Mouse (Mus musculus): Measurements from ENCODE around the gene Cep78. TPM values are rescaled to one million over a fixed set of nuclear protein-coding genes. Genes with fewer than 3 reads are reported as not detected.

The Cep78 gene
- total and polyA plus RNA-seq, 3 experiments = 1.6 to 3.8 (median 3.6) TPM

- WGBS = 86% methylated on average over 17 of the region's 17 CpGs
- H3K27me3 ChIP-seq (ENCODE audit: control insufficient read depth, insufficient read depth, low read length) = no peaks in the 10 kb centered on the region
- no peaks in the 10 kb centered on the region for H3K79me2 ChIP-seq (replicated peaks; ENCODE audit: control insufficient read depth, insufficient read depth, low read length)
- no peaks in the 10 kb centered on the region for H3K36me3 ChIP-seq (ENCODE audit: control insufficient read depth, insufficient read depth, low read length)
- no peak overlapping the region for H3K9ac ChIP-seq (ENCODE audit: low read depth, low read length)
- no peaks in the 10 kb centered on the region; the same call in 1 of the 2 replicates for H3K4me1 ChIP-seq (ENCODE audit: control insufficient read depth, insufficient read depth, low read length)
- intact Hi-C loops (cut with DNase I) = loop anchor here (5.0 to 10.0 kb wide), 2 partner anchors 81 to 1978 kb away; no protein-coding TSS in a partner anchor
- no peak for TF ChIP-seq EP300 (IDR thresholded peaks at IDR 0.05; ENCODE audit: insufficient read depth, low read depth, low read length)
- no peak for TF ChIP-seq POLR2A (IDR thresholded peaks at IDR 0.05; ENCODE audit: insufficient read depth, low read depth, low read length)
- no peak for TF ChIP-seq CTCF (IDR thresholded peaks at IDR 0.05)
- no peak overlapping the region for H3K27ac ChIP-seq
- no peak for DNase-seq
- no peak overlapping the region for H3K4me3 ChIP-seq
Observed at GRCm38 (mm10) chr19:15963011-15963695, 21.6 kb downstream of the Cep78 start.

DNA sequence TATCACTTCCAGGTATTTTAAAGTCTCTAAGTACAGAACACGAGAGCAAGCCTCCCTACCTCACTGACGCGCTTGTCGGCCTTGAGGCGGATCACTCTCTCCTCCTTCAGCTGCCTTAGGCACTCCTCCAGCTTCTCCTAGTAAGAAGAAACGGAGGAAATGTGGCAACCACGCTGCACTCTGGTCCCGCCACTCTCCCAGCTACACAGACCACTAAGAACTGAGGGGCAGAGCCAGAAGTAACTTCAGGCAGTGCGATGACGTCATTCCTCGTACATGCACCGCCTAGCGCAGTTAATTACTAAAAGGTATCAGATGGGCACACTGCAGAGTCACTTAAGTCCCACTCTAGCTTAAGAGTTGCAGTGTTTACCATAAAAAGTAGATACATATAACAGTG is 22.5 kb downstream of the Cep78 start:
- no peak overlapping the region for H3K4me3 ChIP-seq
- no peaks in the 10 kb centered on the region for H3K27me3 ChIP-seq (ENCODE audit: control insufficient read depth, insufficient read depth, low read length)
- H3K36me3 ChIP-seq (ENCODE audit: control insufficient read depth, insufficient read depth, low read length) = no peaks in the 10 kb centered on the region
- no peak for TF ChIP-seq EP300 (IDR thresholded peaks at IDR 0.05; ENCODE audit: insufficient read depth, low read depth, low read length)
- TF ChIP-seq CTCF (IDR thresholded peaks at IDR 0.05) = no peak
- no peak for TF ChIP-seq POLR2A (IDR thresholded peaks at IDR 0.05; ENCODE audit: insufficient read depth, low read depth, low read length)
- 61% methylated on average over 13 of the region's 13 CpGs for WGBS
- H3K9ac ChIP-seq (ENCODE audit: low read depth, low read length) = no peak overlapping the region
- intact Hi-C loops (cut with DNase I) = loop anchor here (5.0 to 10.0 kb wide), 2 partner anchors 80 to 1978 kb away; no protein-coding TSS in a partner anchor
- no peaks in the 10 kb centered on the region; the same call in 1 of the 2 replicates for H3K4me1 ChIP-seq (ENCODE audit: control insufficient read depth, insufficient read depth, low read length)
- no peaks in the 10 kb centered on the region for H3K79me2 ChIP-seq (replicated peaks; ENCODE audit: control insufficient read depth, insufficient read depth, low read length)
- no peak for DNase-seq
- no peak overlapping the region for H3K27ac ChIP-seq

DNA sequence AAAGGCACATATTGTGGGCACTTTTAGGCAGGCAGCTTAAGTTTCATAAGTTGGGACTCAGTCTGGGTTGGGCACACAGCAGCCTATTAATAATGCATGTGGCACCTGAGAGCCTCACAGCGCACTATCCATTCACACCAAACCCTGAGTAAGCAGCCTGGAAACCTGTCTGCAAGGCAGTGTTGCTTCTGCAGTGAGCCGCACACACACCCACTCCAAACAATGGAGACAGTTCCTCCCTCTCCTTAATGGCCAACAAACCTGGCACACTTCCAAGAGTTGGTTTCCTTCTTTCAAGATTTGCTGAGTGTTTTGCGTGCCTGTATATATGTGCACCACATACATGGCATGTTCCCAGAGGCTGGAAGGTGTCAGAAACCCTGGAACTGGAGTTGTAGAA is 34.6 kb downstream of the Cep78 start:
- H3K27me3 ChIP-seq (ENCODE audit: control insufficient read depth, insufficient read depth, low read length) = no peaks in the 10 kb centered on the region
- no peak overlapping the region for H3K9ac ChIP-seq (ENCODE audit: low read depth, low read length)
- no peaks in the 10 kb centered on the region for H3K4me1 ChIP-seq (ENCODE audit: control insufficient read depth, insufficient read depth, low read length)
- no peaks in the 10 kb centered on the region for H3K79me2 ChIP-seq (replicated peaks; ENCODE audit: control insufficient read depth, insufficient read depth, low read length)
- no peak overlapping the region for H3K4me3 ChIP-seq
- 39% methylated on average over 3 of the region's 3 CpGs for WGBS
- intact Hi-C loops (cut with DNase I) = no loop called here
- no peaks in the 10 kb centered on the region for H3K36me3 ChIP-seq (ENCODE audit: control insufficient read depth, insufficient read depth, low read length)
- DNase-seq = no peak
- H3K27ac ChIP-seq = no peak overlapping the region
- TF ChIP-seq CTCF (IDR thresholded peaks at IDR 0.05) (no peak), POLR2A (IDR thresholded peaks at IDR 0.05; ENCODE audit: insufficient read depth, low read depth, low read length) (no peak), EP300 (IDR thresholded peaks at IDR 0.05; ENCODE audit: insufficient read depth, low read depth, low read length) (no peak)

- Histone ChIP-seq H3K27me3 (ENCODE audit: control insufficient read depth, insufficient read depth, low read length) (no peaks in the 10 kb centered on the region), H3K4me3 (no peak overlapping the region), H3K36me3 (ENCODE audit: control insufficient read depth, insufficient read depth, low read length) (no peaks in the 10 kb centered on the region), H3K9ac (ENCODE audit: low read depth, low read length) (no peak overlapping the region), H3K4me1 (ENCODE audit: control insufficient read depth, insufficient read depth, low read length) (no peaks in the 10 kb centered on the region), H3K79me2 (replicated peaks; ENCODE audit: control insufficient read depth, insufficient read depth, low read length) (no peaks in the 10 kb centered on the region), H3K27ac (no peak overlapping the region)
- intact Hi-C loops (cut with DNase I) = no loop called here
- TF ChIP-seq POLR2A (IDR thresholded peaks at IDR 0.05; ENCODE audit: insufficient read depth, low read depth, low read length) = no peak
- no peak for TF ChIP-seq CTCF (IDR thresholded peaks at IDR 0.05)
- no peak for TF ChIP-seq EP300 (IDR thresholded peaks at IDR 0.05; ENCODE audit: insufficient read depth, low read depth, low read length)
- WGBS = 84% methylated on average over 1 of the region's 1 CpGs
- DNase-seq = no peak
Observed at GRCm38 (mm10) chr19:15948867-15949266, 35.9 kb downstream of the Cep78 start.

- no peak overlapping the region for H3K27ac ChIP-seq
- TF ChIP-seq POLR2A (IDR thresholded peaks at IDR 0.05; ENCODE audit: insufficient read depth, low read depth, low read length) = no peak
- no peak for TF ChIP-seq EP300 (IDR thresholded peaks at IDR 0.05; ENCODE audit: insufficient read depth, low read depth, low read length)
- no peak for TF ChIP-seq CTCF (IDR thresholded peaks at IDR 0.05)
- 89% methylated on average over 7 of the region's 7 CpGs for WGBS
- no peak overlapping the region for H3K4me3 ChIP-seq
- H3K9ac ChIP-seq (ENCODE audit: low read depth, low read length) = no peak overlapping the region
- DNase-seq = no peak
- H3K36me3 ChIP-seq (ENCODE audit: control insufficient read depth, insufficient read depth, low read length) = no peaks in the 10 kb centered on the region
- intact Hi-C loops (cut with DNase I) = no loop called here
- no peaks in the 10 kb centered on the region for H3K79me2 ChIP-seq (replicated peaks; ENCODE audit: control insufficient read depth, insufficient read depth, low read length)
- H3K4me1 ChIP-seq (ENCODE audit: control insufficient read depth, insufficient read depth, low read length) = no peaks in the 10 kb centered on the region
- H3K27me3 ChIP-seq (ENCODE audit: control insufficient read depth, insufficient read depth, low read length) = no peaks in the 10 kb centered on the region
Observed at GRCm38 (mm10) chr19:15948426-15948825, 36.4 kb downstream of the Cep78 start.

DNA sequence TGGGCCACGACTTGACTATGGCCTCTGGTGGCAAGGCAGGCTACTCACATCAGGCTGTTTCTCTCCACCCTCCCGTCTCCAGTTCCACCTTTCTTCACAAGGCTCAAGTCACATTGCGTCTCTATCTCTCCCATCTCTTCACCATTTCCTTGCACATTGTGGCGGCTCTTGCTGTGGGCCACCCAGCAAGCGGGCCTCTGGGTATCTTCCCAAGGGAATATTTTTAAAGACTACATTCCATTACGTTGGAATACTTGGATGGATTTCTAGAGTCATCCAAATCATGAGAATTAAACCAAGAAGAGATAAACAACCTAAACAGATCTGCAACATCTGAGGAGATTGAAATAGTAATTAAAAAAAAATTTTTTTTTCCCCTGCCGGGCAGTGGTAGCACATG is 37.6 kb downstream of the Cep78 start, which contains the start of gene Psat1:
TSS of gene Psat1 (minus strand) at position 101 of the 400 bp plus-strand sequence.
- no peaks in the 10 kb centered on the region for H3K27me3 ChIP-seq (ENCODE audit: control insufficient read depth, insufficient read depth, low read length)
- WGBS = 61% methylated on average over 7 of the region's 7 CpGs
- H3K27ac ChIP-seq = no peak within 1 kb of the TSS
- intact Hi-C loops (cut with DNase I) = no loop called here
- H3K9ac ChIP-seq (ENCODE audit: low read depth, low read length) = no peak within 1 kb of the TSS
- H3K36me3 ChIP-seq (ENCODE audit: control insufficient read depth, insufficient read depth, low read length) = no peaks in the 10 kb centered on the region
- no peak for DNase-seq
- no peak within 1 kb of the TSS for H3K4me3 ChIP-seq
- H3K79me2 ChIP-seq (replicated peaks; ENCODE audit: control insufficient read depth, insufficient read depth, low read length) = no peaks in the 10 kb centered on the region
- TF ChIP-seq POLR2A (IDR thresholded peaks at IDR 0.05; ENCODE audit: insufficient read depth, low read depth, low read length) (no peak), CTCF (IDR thresholded peaks at IDR 0.05) (no peak), EP300 (IDR thresholded peaks at IDR 0.05; ENCODE audit: insufficient read depth, low read depth, low read length) (no peak)
- no peaks in the 10 kb centered on the region for H3K4me1 ChIP-seq (ENCODE audit: control insufficient read depth, insufficient read depth, low read length)

All from heart, adult 2 months (tissue).